Mouse (Mus musculus) midbrain, embryonic 10.5 days (tissue): ENCODE measurements around the gene Slc37a4. TPM values are rescaled to one million over a fixed set of nuclear protein-coding genes. Genes with fewer than 3 reads are reported as not detected.
"Not testable (repeated sequence)": the region's sequence is repeated elsewhere in the genome, so short reads cannot be mapped to it uniquely, and the experiment has no call there.

Experiments used
- DNase-seq: peaks from one replicate; pipeline ENCODE4 v3.0.0-alpha.2; 2017; ENCODE audit warnings: low spot score
- H3K27ac ChIP-seq: fragments of 300-500 bp; sonication (generic); replicated peaks from 2 replicates; pipeline ENCODE4 v1.5.1; 2016; ENCODE audit warnings: mild to moderate bottlenecking
- H3K27me3 ChIP-seq: fragments of 300-500 bp; sonication (generic); 2 replicates; pipeline ENCODE4 v1.6.1; 2016; ENCODE audit warnings: low read depth, mild to moderate bottlenecking; ENCODE audit not compliant: poor library complexity, severe bottlenecking
- H3K36me3 ChIP-seq: fragments of 300-500 bp; sonication (generic); 2 replicates; pipeline ENCODE4 v1.6.1; 2016; ENCODE audit warnings: mild to moderate bottlenecking, moderate library complexity
- H3K4me1 ChIP-seq: fragments of 300-500 bp; sonication (generic); 2 replicates; pipeline ENCODE4 v1.6.1; 2016
- H3K4me3 ChIP-seq: fragments of 300-500 bp; sonication (generic); 2 replicates; pipeline ENCODE4 v1.5.1; 2016; ENCODE audit warnings: mild to moderate bottlenecking, moderate library complexity
- H3K9me3 ChIP-seq: fragments of 300-500 bp; sonication (generic); replicated peaks from 2 replicates; pipeline ENCODE4 v1.6.1; 2016; ENCODE audit warnings: mild to moderate bottlenecking
- WGBS: fragments of 180-500 bp; shearing (Covaris S2); methylation state at CpG from one replicate; pipeline ENCODE4 v1.1.7; 2016; 5-methylcytosine and 5-hydroxymethylcytosine counted together
- polyA plus RNA-seq: library from polyadenylated mRNA; unstranded; fragments of >200 nt; fragmentation: Nextera tagmentation; extraction: Ambion mirVana; gene quantifications from 2 replicates; pipeline ENCODE4 v1.2.1, GENCODE M21; 2016

Slc37a4 gene
- polyA plus RNA-seq, 1 experiment from 2014 or later = 17.2 TPM

DNA sequence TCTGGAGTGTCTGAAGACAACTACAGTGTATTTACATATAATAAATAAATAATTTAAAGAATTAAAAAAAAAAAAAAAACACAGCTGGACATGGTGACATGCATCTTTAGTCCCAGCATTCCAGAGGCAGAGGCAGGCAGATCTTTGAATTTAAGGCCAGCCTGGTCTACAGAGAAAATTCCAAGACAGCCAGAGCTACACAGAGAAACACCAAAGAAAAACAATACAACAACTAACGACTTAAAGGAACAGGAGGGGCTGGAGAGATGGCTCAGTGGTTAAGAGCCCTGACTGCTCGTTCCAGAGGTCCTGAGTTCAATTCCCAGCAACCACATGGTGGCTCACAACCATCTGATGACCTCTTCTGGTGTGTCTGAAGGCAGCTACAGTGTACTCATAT lies 19.3 kb upstream of the Slc37a4 start:
- H3K4me3 ChIP-seq, H3K27ac ChIP-seq, DNase-seq, H3K27me3 ChIP-seq, H3K9me3 ChIP-seq: not testable (repeated sequence)
- H3K4me1 ChIP-seq = peaks cover 31% of the 10 kb centered on the region
- peaks cover 23% of the 10 kb centered on the region for H3K36me3 ChIP-seq
- 92% methylated on average over 2 of the region's 2 CpGs for WGBS

DNA sequence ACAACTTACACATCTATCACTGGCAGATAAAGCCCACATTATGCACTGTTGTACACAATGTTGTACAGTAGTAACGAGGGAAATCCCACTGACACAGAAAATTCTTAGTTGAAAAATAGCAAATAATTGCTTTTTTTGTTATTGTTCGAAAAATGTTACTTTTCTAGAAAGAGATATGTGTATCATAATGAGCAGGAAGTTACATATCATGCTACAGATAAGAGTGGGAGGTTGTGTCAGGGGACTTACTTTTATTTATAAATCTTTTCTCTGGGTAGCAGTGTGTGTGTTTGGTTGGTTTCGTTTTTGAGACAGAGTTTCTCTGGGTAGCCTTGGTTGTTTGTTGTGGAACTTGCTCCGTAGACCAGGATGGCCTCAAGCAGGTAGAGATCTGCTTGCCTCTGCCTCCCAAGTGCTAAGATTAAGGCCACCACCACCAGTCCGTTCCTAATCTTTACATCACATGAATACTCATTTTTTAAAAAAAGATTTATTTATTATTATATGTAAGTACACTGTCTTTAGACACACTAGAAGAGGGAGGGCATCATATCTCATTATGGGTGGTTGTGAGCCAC lies 18.4 kb upstream of the Slc37a4 start:
- H3K4me3 ChIP-seq = peak overlapping the region; percentile 92
- H3K36me3 ChIP-seq = peaks cover 32% of the 10 kb centered on the region
- peaks cover 31% of the 10 kb centered on the region for H3K4me1 ChIP-seq
- H3K27ac ChIP-seq = peak overlapping the region; percentile 94
- 87% methylated on average over 5 of the region's 5 CpGs for WGBS
- no peaks in the 10 kb centered on the region for H3K9me3 ChIP-seq
- H3K27me3 ChIP-seq = no peaks in the 10 kb centered on the region
- no peak for DNase-seq

DNA sequence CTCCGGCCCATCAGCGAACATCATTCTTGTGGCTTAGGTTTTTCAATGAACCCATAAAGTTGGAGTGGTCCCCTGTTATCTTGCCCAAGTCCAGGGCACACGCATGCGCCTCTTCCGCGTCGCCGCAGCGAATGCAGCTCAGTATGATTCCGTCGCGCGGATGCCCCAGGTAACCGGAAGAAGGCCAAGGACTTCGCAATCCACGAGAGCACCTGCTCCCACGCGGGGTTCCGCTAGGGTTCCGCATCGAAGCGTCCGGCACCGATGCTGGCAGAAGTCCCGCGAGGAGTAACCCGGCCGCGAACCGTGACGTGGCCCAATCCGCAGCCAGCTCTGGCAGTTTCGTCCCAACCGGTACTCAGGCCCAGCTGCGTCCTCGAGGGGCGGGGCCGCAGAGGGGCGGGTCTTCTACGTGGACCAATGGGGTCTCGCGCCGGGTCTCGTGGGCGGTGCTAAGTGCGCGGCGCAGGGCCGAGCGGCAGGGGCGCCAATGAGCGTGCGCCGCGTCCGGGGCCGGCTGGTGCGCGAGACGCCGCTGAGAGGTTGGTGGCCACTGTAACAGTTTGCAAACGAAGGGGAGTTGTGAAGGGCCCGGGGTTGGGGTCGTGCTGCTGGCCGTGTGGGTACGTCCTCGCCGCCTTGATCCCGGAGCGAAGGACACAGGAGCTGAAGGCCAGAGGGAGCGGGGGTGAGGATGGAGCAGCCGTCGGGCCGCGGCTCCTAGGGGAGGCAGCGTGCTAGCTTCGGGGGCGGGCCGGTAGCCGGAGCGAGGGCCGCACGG lies 17.4 kb upstream of the Slc37a4 start, which contains the start of gene Hyou1:
Hyou1 (plus strand) TSS at position 437 of the 781 bp plus-strand sequence.
- peaks cover 42% of the 10 kb centered on the region for H3K36me3 ChIP-seq
- H3K27ac ChIP-seq = peak within 1 kb of the TSS; percentile 94
- peak; percentile 100 for DNase-seq
- no peaks in the 10 kb centered on the region for H3K27me3 ChIP-seq
- WGBS = under 1% methylated on average over 83 of the region's 83 CpGs
- H3K4me1 ChIP-seq = peaks cover 31% of the 10 kb centered on the region
- H3K4me3 ChIP-seq = peak within 1 kb of the TSS; percentile 92
- H3K9me3 ChIP-seq = no peaks in the 10 kb centered on the region

DNA sequence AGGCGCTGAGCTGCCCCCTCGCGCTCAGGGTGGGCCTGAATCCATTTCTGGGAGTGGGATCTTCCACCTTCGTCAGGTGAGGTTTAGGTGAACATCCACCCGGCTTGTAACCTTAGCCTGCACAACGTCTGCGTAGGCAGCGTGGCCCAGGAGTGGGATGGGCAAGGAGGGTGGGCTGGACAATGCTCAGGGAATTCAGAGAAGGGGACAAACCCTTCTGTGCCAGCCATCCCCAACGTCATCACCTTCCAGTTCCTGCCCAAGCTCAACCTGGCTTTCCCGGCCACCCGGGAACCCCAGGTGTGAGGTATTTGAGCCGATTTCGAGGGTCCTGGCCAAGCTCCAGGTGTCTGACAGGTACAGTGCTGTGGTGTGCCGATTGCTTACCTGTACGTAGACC lies 16.8 kb upstream of the Slc37a4 start:
- 13% methylated on average over 15 of the region's 15 CpGs for WGBS
- H3K4me1 ChIP-seq = peaks cover 31% of the 10 kb centered on the region

DNA sequence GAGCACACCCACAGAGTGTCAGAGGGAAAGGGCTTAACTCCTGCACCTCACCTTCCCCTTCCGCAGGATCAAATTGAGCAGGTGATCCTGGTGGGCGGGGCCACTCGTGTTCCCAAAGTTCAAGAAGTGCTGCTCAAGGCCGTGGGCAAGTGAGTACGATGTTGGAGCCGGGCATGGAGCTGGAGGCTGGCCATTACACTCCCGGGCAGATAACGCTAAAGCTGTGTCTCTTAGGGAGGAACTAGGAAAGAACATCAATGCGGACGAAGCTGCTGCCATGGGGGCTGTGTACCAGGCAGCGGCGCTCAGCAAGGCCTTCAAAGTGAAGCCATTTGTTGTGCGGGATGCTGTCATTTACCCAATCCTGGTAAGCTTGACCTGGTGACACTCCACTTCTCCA lies 12.1 kb upstream of the Slc37a4 start:
- Histone ChIP-seq H3K27me3 (no peaks in the 10 kb centered on the region), H3K36me3 (peaks cover 93% of the 10 kb centered on the region), H3K4me3 (no peak overlapping the region), H3K9me3 (no peaks in the 10 kb centered on the region), H3K4me1 (peaks cover 19% of the 10 kb centered on the region), H3K27ac (no peak overlapping the region)
- no peak for DNase-seq
- 90% methylated on average over 13 of the region's 13 CpGs for WGBS

More for the DNA sequence above, 16.8 kb upstream of the Slc37a4 start:
- no peaks in the 10 kb centered on the region for H3K9me3 ChIP-seq
- peaks cover 48% of the 10 kb centered on the region for H3K36me3 ChIP-seq
- peak overlapping the region; percentile 94 for H3K27ac ChIP-seq
- H3K27me3 ChIP-seq = no peaks in the 10 kb centered on the region
- DNase-seq = no peak
- H3K4me3 ChIP-seq = peak overlapping the region; percentile 92

DNA sequence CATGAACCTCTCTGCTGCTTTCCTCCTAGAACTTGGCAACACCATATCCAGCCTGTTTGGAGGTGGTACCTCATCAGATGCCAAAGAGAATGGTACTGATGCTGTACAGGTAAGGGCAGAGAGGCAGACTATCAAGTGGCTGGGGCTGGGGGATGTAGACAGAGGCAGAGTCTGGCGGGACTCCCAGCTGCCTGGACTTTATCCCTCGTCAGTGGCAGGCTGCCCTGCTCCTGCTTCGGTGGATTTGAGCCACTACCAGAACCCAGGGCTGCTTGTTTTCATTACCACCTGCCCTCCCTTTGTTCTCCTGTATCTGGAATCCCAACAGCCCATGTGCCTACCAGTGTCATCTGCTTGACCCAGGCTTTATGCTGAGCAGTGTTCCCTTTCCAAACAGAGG lies 9.4 kb upstream of the Slc37a4 start:
- H3K36me3 ChIP-seq = peaks cover 99% of the 10 kb centered on the region
- WGBS = 79% methylated on average over 3 of the region's 3 CpGs
- DNase-seq = no peak

DNA sequence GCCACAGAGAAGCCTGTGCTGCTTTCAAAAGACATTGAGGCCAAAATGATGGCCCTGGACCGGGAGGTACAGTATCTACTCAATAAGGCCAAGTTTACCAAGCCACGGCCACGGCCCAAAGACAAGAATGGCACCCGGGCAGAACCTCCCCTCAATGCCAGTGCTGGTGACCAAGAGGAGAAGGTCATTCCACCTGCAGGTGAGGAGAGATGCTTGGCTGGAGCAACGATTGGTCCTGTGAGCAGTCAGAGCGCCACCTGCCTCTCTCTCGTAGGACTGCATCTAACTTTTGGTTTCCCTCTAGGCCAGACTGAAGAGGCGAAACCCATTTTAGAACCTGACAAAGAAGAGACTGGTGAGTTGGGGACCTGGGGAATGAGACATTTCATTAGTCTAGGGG lies 7.4 kb upstream of the Slc37a4 start:
- WGBS = 68% methylated on average over 8 of the region's 8 CpGs
- Histone ChIP-seq H3K9me3 (no peaks in the 10 kb centered on the region), H3K36me3 (peaks cover 88% of the 10 kb centered on the region), H3K4me1 (no peaks in the 10 kb centered on the region), H3K27me3 (no peaks in the 10 kb centered on the region), H3K4me3 (no peak overlapping the region), H3K27ac (no peak overlapping the region)
- peak; percentile 35 for DNase-seq

More for the DNA sequence above, 9.4 kb upstream of the Slc37a4 start:
- no peaks in the 10 kb centered on the region for H3K4me1 ChIP-seq
- no peak overlapping the region for H3K4me3 ChIP-seq
- H3K9me3 ChIP-seq = no peaks in the 10 kb centered on the region
- no peaks in the 10 kb centered on the region for H3K27me3 ChIP-seq
- no peak overlapping the region for H3K27ac ChIP-seq

DNA sequence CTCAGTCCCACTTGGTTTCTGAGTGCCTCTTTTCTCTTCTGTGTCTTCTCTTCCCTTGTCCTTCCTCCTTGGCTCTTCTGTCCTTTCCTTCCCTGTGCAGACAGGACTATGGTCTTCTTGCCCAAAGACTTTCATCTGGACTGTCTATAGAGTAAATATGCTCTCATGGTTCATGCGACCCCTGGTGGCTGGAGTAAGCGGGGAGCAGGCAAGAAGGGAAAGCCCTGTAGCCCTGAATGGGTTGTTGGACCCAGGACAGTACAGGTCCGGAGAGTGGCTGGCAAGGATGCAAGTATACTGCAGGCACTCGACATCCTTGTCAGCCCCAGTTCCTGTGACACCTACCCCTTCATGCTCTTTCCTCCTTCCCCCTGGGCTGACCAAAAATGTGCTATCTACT lies 5.2 kb upstream of the Slc37a4 start:
- WGBS = 47% methylated on average over 4 of the region's 4 CpGs
- Histone ChIP-seq H3K4me3 (no peak overlapping the region), H3K27me3 (no peaks in the 10 kb centered on the region), H3K4me1 (peaks cover 5% of the 10 kb centered on the region), H3K27ac (no peak overlapping the region), H3K36me3 (peaks cover 66% of the 10 kb centered on the region), H3K9me3 (no peaks in the 10 kb centered on the region)
- DNase-seq = peak; percentile 68

DNA sequence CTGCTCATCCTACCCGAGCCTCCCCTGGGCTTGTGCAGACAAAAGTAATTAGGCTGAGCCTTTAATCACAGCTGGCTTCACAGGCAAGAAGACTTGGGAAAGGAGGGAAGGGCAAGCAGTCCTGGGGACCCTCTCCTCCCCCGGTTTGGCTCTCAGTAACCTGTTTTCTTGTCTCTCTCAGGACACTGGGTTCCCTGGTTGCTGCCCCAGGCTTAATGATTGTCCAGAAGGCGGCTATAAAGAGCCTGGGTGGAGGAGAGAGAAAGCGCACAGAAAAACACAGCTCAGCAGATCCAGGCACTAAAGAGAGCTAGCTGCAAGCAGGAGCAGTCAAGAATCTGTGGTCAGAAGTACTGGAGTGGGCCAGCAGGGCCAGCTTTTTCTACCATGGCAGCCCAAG lies 1.4 kb downstream of the Slc37a4 start:
- H3K4me1 ChIP-seq = peaks cover 34% of the 10 kb centered on the region
- peaks cover 13% of the 10 kb centered on the region for H3K27me3 ChIP-seq
- peak overlapping the region; percentile 85 for H3K4me3 ChIP-seq
- H3K36me3 ChIP-seq = peaks cover 44% of the 10 kb centered on the region
- H3K9me3 ChIP-seq = no peaks in the 10 kb centered on the region
- peak overlapping the region; percentile 90 for H3K27ac ChIP-seq
- WGBS = 22% methylated on average over 4 of the region's 4 CpGs
- DNase-seq = no peak

DNA sequence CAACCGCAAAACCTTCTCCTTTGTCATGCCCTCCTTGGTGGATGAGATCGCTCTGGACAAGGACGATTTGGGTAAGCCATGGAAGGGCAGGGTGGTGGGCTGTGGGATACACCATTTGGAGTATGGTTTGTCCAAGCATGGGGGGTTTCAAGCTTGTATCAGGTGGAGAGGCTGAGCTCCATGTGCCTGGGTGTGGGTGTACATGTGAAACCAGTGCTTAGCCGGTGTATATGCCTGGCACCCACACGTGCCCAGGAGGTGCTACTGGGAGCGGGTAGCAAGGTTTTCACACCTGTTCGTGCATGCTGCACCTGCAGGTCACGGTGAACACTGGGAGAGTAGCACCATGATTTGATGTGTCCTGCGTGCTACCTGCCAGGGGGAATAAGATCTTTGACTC lies 1.9 kb downstream of the Slc37a4 start:
- Histone ChIP-seq H3K4me3 (peak overlapping the region; percentile 85), H3K27me3 (peaks cover 13% of the 10 kb centered on the region), H3K9me3 (no peaks in the 10 kb centered on the region), H3K4me1 (peaks cover 34% of the 10 kb centered on the region), H3K36me3 (peaks cover 47% of the 10 kb centered on the region), H3K27ac (peak overlapping the region; percentile 90; the same call in 1 of the 2 replicates)
- 87% methylated on average over 9 of the region's 9 CpGs for WGBS
- DNase-seq = no peak

DNA sequence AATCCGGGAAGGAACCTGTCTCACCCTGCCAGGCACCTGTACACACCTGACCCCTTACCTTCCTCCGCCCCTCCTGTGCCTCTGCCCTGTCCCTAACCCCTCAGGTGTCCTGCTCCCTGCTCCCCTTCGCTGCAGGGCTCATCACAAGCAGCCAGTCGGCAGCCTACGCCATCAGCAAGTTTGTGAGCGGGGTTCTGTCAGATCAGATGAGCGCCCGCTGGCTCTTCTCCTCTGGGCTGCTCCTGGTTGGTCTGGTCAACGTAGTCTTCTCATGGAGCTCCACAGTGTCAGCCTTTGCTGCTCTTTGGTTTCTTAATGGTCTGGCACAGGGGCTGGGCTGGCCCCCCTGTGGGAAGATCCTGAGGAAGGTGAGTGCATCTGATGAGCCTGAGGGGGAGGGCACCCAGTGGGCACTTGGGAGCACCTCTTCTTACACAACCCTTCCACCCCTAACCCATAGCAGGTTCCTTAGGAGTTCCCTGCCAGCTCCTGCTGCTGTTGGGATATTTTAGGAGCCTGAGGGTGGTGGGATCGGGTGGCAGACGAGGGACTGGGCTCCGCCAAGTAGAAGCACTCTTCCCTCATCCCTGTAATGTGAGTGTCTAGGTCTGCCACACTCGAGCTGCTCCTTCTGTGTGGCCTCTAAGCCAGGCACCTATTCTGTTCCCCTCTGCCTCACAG lies 2.6 kb downstream of the Slc37a4 start:
- no peaks in the 10 kb centered on the region for H3K9me3 ChIP-seq
- WGBS = 84% methylated on average over 13 of the region's 13 CpGs
- H3K4me3 ChIP-seq = 0 out of 2 replicates have a peak overlapping the region, but pooled peaks have one; percentile 4
- peaks cover 34% of the 10 kb centered on the region for H3K4me1 ChIP-seq
- no peak for DNase-seq
- 0 out of 2 replicates have a peak overlapping the region, but pooled peaks have one; percentile 1 for H3K27ac ChIP-seq
- peaks cover 13% of the 10 kb centered on the region for H3K27me3 ChIP-seq
- H3K36me3 ChIP-seq = peaks cover 54% of the 10 kb centered on the region

DNA sequence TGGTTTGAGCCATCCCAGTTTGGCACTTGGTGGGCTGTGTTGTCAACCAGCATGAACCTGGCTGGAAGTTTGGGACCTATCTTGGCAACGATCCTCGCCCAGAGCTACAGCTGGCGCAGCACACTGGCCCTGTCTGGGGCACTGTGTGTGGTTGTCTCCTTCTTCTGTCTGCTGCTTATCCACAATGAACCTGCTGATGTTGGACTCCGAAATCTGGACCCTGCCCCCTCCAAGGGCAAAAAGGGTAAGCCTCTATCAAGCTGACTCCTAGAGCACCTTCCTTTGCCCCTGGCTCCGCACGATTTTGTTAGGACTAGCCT lies 3.1 kb downstream of the Slc37a4 start:
- 0 out of 2 replicates have a peak overlapping the region, but pooled peaks have one; percentile 1 for H3K27ac ChIP-seq
- peaks cover 59% of the 10 kb centered on the region for H3K36me3 ChIP-seq
- no peak overlapping the region for H3K4me3 ChIP-seq
- no peaks in the 10 kb centered on the region for H3K9me3 ChIP-seq
- WGBS = 92% methylated on average over 6 of the region's 6 CpGs
- H3K27me3 ChIP-seq = peaks cover 13% of the 10 kb centered on the region
- no peak for DNase-seq
- peaks cover 34% of the 10 kb centered on the region for H3K4me1 ChIP-seq

DNA sequence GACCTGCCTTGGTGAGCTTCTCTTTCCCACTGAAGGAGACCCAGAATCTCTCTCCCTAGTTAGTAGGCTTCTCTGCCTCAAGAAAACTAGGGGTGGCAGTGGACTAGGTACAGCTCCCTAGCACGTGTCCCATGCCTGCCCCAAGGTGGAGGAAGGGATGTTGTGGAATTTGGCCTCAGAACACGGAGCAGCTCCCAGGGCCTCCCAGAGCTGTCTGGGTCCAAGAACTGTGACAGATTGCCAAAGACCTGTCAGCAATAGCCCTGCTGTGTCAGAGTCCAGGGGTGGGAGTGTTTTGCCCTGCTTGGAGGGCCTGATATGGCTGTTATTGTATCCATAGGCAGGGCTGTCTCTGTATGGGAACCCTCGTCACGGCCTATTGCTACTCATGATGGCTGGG lies 4.4 kb downstream of the Slc37a4 start:
- peaks cover 44% of the 10 kb centered on the region for H3K4me1 ChIP-seq
- peaks cover 70% of the 10 kb centered on the region for H3K36me3 ChIP-seq
- no peaks in the 10 kb centered on the region for H3K9me3 ChIP-seq
- 89% methylated on average over 4 of the region's 4 CpGs for WGBS
- peaks cover 13% of the 10 kb centered on the region for H3K27me3 ChIP-seq
- no peak overlapping the region for H3K4me3 ChIP-seq
- no peak overlapping the region for H3K27ac ChIP-seq
- DNase-seq = no peak
